Mouse (Mus musculus) stomach, postnatal 0 days (tissue): ENCODE measurements around the gene Slc35g1. TPM values are rescaled to one million over a fixed set of nuclear protein-coding genes. Genes with fewer than 3 reads are reported as not detected.

Experiments used
- ATAC-seq: fragments of 200-750 bp; cut with Nextera tagmentation; 2 replicates; pipeline ENCODE4 v1.8.0; 2017; ENCODE audit not compliant: low FRiP score, low TSS enrichment
- DNase-seq: peaks from one replicate; pipeline ENCODE4 v3.0.0-alpha.2; 2016; ENCODE audit warnings: low spot score
- H3K27ac ChIP-seq: fragments of 300-500 bp; sonication (generic); replicated peaks from 2 replicates; pipeline ENCODE4 v1.5.1; 2014; ENCODE audit warnings: mild to moderate bottlenecking, control low read depth
- H3K27me3 ChIP-seq: fragments of 300-500 bp; sonication (generic); 2 replicates; pipeline ENCODE4 v1.6.1; 2014; ENCODE audit warnings: low read length; ENCODE audit not compliant: control insufficient read depth, insufficient read depth
- H3K36me3 ChIP-seq: fragments of 300-500 bp; sonication (generic); 2 replicates; pipeline ENCODE4 v1.6.1; 2014; ENCODE audit warnings: low read length, mixed read lengths; ENCODE audit not compliant: control insufficient read depth, insufficient read depth
- H3K4me1 ChIP-seq: fragments of 300-500 bp; sonication (generic); replicated peaks from 2 replicates; pipeline ENCODE4 v1.6.1; 2014; ENCODE audit warnings: antibody characterized with exemption; ENCODE audit not compliant: control insufficient read depth, insufficient read depth
- H3K4me2 ChIP-seq: fragments of 300-500 bp; sonication (generic); replicated peaks from 2 replicates; pipeline ENCODE4 v1.6.1; 2014; ENCODE audit warnings: low read depth, mild to moderate bottlenecking, control low read depth, moderate library complexity
- H3K4me3 ChIP-seq: fragments of 300-500 bp; sonication (generic); 2 replicates; pipeline ENCODE4 v1.5.1; 2014; ENCODE audit warnings: low read depth, low read length, control low read depth
- H3K9ac ChIP-seq: fragments of 300-500 bp; sonication (generic); 2 replicates; pipeline ENCODE4 v1.6.1; 2014; ENCODE audit warnings: mild to moderate bottlenecking, low read length, control low read depth, mixed read lengths
- H3K9me3 ChIP-seq: fragments of 300-500 bp; sonication (generic); 2 replicates; pipeline ENCODE4 v1.6.1; 2016; ENCODE audit warnings: low read length; ENCODE audit not compliant: control insufficient read depth
- CTCF ChIP-seq: IDR thresholded peaks from 2 replicates; pipeline ENCODE4 v1.5.1; 2016; ENCODE audit warnings: antibody characterized with exemption, low read depth, mild to moderate bottlenecking, moderate library complexity
- EP300 ChIP-seq: optimal IDR thresholded peaks from 2 replicates; pipeline ENCODE3; 2016; ENCODE audit warnings: antibody characterized with exemption
- WGBS: fragments of 180-500 bp; shearing (Covaris S2); extraction: QIAGEN DNeasy Blood & Tissue Kit; methylation state at CpG from one replicate; pipeline ENCODE4 v1.1.7; 2014; 5-methylcytosine and 5-hydroxymethylcytosine counted together
- polyA plus RNA-seq: library from polyadenylated mRNA; unstranded; fragments of >200 nt; fragmentation: Nextera tagmentation; extraction: Ambion mirVana; gene quantifications from 2 replicates; pipeline ENCODE4 v1.2.1, GENCODE M21; 2015

Slc35g1 gene
- polyA plus RNA-seq, 1 experiment from 2014 or later: 20.9 TPM

DNA sequence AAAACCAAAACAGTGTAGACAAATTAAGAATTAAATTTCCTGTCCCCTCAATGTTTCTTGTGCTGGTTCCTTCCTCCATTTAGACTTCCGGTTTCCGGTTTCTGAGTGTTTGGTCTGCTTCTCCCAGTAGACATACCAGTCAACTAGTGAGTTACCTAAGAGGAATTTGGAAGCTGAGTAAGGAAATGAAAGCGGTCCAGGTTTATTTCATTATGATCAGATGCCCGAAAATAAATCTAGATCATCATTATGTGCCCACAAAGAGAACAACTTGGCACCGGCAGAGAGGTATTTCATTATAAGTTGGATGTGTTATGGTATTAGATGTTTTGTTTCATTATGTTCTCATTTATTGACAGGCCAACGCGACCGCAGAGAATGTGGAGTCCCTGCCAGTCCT is 34.7 kb downstream of the Slc35g1 start:
- H3K4me2 ChIP-seq: no peak overlapping the region
- H3K9ac ChIP-seq: no peak overlapping the region
- no peak overlapping the region for H3K4me3 ChIP-seq
- TF ChIP-seq EP300 (no peak), CTCF (no peak)
- H3K27me3 ChIP-seq: no peaks in the 10 kb centered on the region
- H3K4me1 ChIP-seq: no peaks in the 10 kb centered on the region
- ATAC-seq (no peak), DNase-seq (no peak)
- no peaks in the 10 kb centered on the region for H3K36me3 ChIP-seq
- H3K27ac ChIP-seq: no peak overlapping the region
- H3K9me3 ChIP-seq: no peaks in the 10 kb centered on the region
- 84% methylated on average over 8 of the region's 8 CpGs for WGBS

DNA sequence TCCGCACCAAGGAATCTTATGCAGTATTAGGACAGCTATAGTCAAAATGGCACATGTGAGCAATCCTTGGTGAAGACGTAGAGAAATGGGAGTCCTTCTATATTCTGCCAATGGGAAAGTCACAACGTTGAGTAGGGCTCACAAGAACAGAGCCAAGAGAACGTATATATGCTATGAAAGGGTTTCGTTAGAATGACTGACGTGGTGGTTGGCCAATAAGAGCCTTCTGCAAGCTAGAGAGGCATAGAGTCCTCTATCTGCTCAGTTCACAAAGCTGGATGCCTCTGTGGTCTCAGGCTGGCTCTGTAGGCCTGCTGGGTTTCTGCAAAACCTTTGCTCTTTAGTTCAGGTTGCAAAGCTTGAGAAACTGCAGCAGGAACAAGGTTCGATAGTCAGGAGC is 35.5 kb downstream of the Slc35g1 start:
- ATAC-seq (no peak), DNase-seq (no peak)
- H3K4me1 ChIP-seq: no peaks in the 10 kb centered on the region
- no peaks in the 10 kb centered on the region for H3K27me3 ChIP-seq
- no peaks in the 10 kb centered on the region for H3K9me3 ChIP-seq
- 80% methylated on average over 7 of the region's 7 CpGs for WGBS
- no peak overlapping the region for H3K9ac ChIP-seq
- H3K4me2 ChIP-seq: no peak overlapping the region
- TF ChIP-seq CTCF (no peak), EP300 (no peak)
- no peak overlapping the region for H3K27ac ChIP-seq
- no peaks in the 10 kb centered on the region for H3K36me3 ChIP-seq
- no peak overlapping the region for H3K4me3 ChIP-seq

DNA sequence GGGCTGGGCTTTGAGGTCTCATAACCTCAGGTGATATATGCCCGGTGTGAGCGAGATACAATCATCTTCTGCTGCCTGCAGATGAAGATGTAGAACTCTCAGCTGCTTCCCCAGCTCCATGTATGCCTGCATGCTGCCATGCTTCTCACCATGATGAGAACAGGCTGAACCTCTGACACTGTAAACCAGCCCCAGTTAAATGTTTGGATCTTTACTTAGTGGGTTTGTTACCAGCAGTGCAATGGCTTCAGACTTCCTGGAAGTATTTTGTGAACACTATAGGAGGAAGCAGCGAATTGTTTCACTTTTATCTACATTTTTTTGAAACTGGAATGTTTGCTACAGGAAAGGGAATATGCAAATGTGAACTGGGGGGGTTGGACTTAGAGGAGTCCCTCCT is 36.2 kb downstream of the Slc35g1 start:
- DNase-seq (no peak), ATAC-seq (peak; percentile 75; the same call in 1 of the 2 replicates)
- H3K27ac ChIP-seq: no peak overlapping the region
- WGBS: 63% methylated on average over 3 of the region's 3 CpGs
- TF ChIP-seq EP300 (no peak), CTCF (no peak)
- no peak overlapping the region for H3K9ac ChIP-seq
- H3K9me3 ChIP-seq: no peaks in the 10 kb centered on the region
- H3K4me1 ChIP-seq: no peaks in the 10 kb centered on the region
- H3K27me3 ChIP-seq: no peaks in the 10 kb centered on the region
- H3K36me3 ChIP-seq: no peaks in the 10 kb centered on the region
- no peak overlapping the region for H3K4me2 ChIP-seq
- no peak overlapping the region for H3K4me3 ChIP-seq

DNA sequence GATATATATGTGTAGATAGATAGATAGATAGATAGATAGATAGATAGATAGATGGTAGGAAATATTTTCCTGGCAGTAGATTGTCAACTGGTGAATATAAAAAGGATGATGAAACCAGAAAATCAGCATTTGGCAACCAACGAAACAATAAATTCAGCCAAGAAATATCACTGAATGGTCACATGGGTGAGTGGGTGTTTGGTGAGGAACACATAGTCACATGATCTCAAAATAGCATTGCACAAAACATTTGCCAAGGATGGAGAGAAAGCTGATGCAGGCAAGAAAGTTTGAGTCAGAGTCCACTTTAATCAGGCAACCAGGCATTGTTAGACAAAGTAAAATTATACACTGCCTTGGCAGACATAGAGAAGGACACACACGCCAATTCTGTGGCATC is 37.6 kb downstream of the Slc35g1 start:
- H3K4me1 ChIP-seq: no peaks in the 10 kb centered on the region
- H3K9ac ChIP-seq: no peak overlapping the region
- no peak overlapping the region for H3K4me3 ChIP-seq
- H3K36me3 ChIP-seq: no peaks in the 10 kb centered on the region
- ATAC-seq: no peak
- 70% methylated on average over 2 of the region's 2 CpGs for WGBS
- TF ChIP-seq EP300: no peak
- no peak for TF ChIP-seq CTCF
- H3K4me2 ChIP-seq: no peak overlapping the region
- H3K27ac ChIP-seq: no peak overlapping the region
- H3K27me3 ChIP-seq: no peaks in the 10 kb centered on the region
- no peak for DNase-seq
- no peaks in the 10 kb centered on the region for H3K9me3 ChIP-seq

DNA sequence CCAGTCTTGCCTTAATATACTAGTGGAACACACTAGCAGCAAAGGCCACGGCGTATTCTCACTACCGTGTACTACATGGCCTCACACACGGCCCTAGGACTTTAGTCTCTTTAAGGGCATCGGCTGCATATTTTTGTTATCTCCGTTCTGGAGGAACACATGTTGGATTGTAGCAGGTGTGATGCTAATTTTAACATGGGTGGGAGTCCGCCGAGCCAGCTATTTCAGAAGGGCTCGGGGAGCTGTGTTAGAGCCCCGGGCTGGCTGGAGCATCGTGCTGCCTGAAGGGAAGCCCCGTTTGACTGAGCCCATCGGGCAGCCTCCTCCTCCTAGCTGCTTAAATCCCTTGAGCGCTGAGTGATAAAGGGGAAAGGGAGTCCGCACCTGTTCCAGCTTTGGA is 39.4 kb downstream of the Slc35g1 start:
- ATAC-seq (no peak), DNase-seq (no peak)
- TF ChIP-seq CTCF (no peak), EP300 (no peak)
- Histone ChIP-seq H3K4me1 (no peaks in the 10 kb centered on the region), H3K4me3 (no peak overlapping the region), H3K9me3 (no peaks in the 10 kb centered on the region), H3K27me3 (no peaks in the 10 kb centered on the region), H3K27ac (no peak overlapping the region), H3K9ac (no peak overlapping the region), H3K4me2 (no peak overlapping the region), H3K36me3 (no peaks in the 10 kb centered on the region)
- WGBS: 90% methylated on average over 15 of the region's 15 CpGs

DNA sequence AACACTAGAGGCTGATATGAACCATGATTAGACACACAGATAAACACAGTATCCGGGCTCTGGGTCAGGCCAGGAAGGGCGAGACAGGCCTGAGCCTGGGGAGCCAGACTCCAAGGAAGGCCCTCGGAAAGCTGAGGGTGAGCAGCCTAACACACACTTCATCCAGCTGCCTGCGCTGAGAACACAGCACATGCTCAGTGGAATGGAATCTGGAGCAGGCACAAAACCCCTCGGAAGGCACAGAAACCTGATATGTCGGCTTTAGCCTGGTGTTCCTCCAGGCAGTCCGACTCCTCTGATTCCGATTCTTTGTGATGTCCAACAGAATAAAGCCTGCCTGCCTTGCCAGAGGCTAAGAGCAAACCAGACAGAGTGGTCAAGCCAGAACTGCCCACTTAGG is 46.1 kb downstream of the Slc35g1 start:
- no peak for ATAC-seq

More for the DNA sequence above, 46.1 kb downstream of the Slc35g1 start:
- Histone ChIP-seq H3K4me2 (no peak overlapping the region), H3K9ac (no peak overlapping the region), H3K27ac (no peak overlapping the region), H3K36me3 (no peaks in the 10 kb centered on the region), H3K9me3 (no peaks in the 10 kb centered on the region), H3K4me3 (no peak overlapping the region), H3K4me1 (no peaks in the 10 kb centered on the region), H3K27me3 (no peaks in the 10 kb centered on the region)
- WGBS: 48% methylated on average over 8 of the region's 8 CpGs
- no peak for DNase-seq
- TF ChIP-seq EP300 (no peak), CTCF (peak; percentile 42)
